Mouse (Mus musculus) MEL (cell line): ENCODE results near the gene Fscn3. TPM values are rescaled to one million over a fixed set of nuclear protein-coding genes. Genes with fewer than 3 reads are reported as not detected.

Source experiments
- DNase-seq: peaks from one replicate; pipeline ENCODE4 v3.0.0; 2011; ENCODE audit warnings: low read depth, low spot score
- H3K27ac ChIP-seq: 2 replicates; pipeline ENCODE4 v1.5.1; 2012; ENCODE audit warnings: low read depth, mild to moderate bottlenecking, control low read depth, low read length, moderate library complexity; ENCODE audit not compliant: control insufficient read depth
- H3K27me3 ChIP-seq, 2 experiments: fragments of 150-350 bp in 1 of 2; sonication (generic) in 1 of 2; 2 replicates each; pipeline ENCODE4 v1.6.1; 2012; ENCODE audit warnings: low read length in 2 of 2, mild to moderate bottlenecking in 2 of 2, improper control_type of control experiment in 1 of 2, moderate library complexity in 1 of 2; ENCODE audit not compliant: insufficient read depth in 2 of 2, control insufficient read depth in 1 of 2
- H3K36me3 ChIP-seq, 2 experiments: 2 replicates each; pipeline ENCODE4 v1.6.1; 2012 to 2014; ENCODE audit warnings: low read length in 2 of 2, improper control_type of control experiment in 1 of 2, inconsistent platforms in 1 of 2, mild to moderate bottlenecking in 1 of 2; ENCODE audit not compliant: insufficient read depth in 2 of 2, control insufficient read depth in 1 of 2
- H3K4me1 ChIP-seq, 2 experiments: fragments of 150-350 bp in 1 of 2; sonication (generic) in 1 of 2; 2 replicates each; pipeline ENCODE4 v1.6.1; 2012; ENCODE audit warnings: low read length in 2 of 2, improper control_type of control experiment in 1 of 2, mild to moderate bottlenecking in 1 of 2; ENCODE audit not compliant: insufficient read depth in 2 of 2, control insufficient read depth in 1 of 2
- H3K4me3 ChIP-seq, 2 experiments: fragments of 150-350 bp in 1 of 2; sonication (generic) in 1 of 2; 2 replicates each; pipeline ENCODE4 v1.5.1; 2012; ENCODE audit warnings: low read depth in 2 of 2, low read length in 2 of 2, mild to moderate bottlenecking in 2 of 2, moderate library complexity in 2 of 2, control low read depth in 1 of 2, improper control_type of control experiment in 1 of 2; ENCODE audit not compliant: control insufficient read depth in 1 of 2, insufficient read depth in 1 of 2
- H3K79me2 ChIP-seq: 2 replicates; pipeline ENCODE4 v1.6.1; 2012; ENCODE audit warnings: mild to moderate bottlenecking, low read length, moderate library complexity; ENCODE audit not compliant: control insufficient read depth, poor library complexity, insufficient read depth
- H3K9ac ChIP-seq: 2 replicates; pipeline ENCODE4 v1.6.1; 2012; ENCODE audit warnings: low read depth, mild to moderate bottlenecking, control low read depth, low read length, moderate library complexity; ENCODE audit not compliant: control insufficient read depth, poor library complexity, severe bottlenecking
- H3K9me3 ChIP-seq: fragments of 150-350 bp; sonication (generic); replicated peaks from 2 replicates; pipeline ENCODE4 v1.6.1; 2012; ENCODE audit warnings: mild to moderate bottlenecking, low read length, improper control_type of control experiment, moderate library complexity; ENCODE audit not compliant: insufficient read depth
- BHLHE40 ChIP-seq: IDR thresholded peaks from 2 replicates; pipeline ENCODE4 v1.6.1; 2012; ENCODE audit warnings: low read depth, mild to moderate bottlenecking, inconsistent platforms, low read length, improper control_type of control experiment, borderline replicate concordance
- CHD1 ChIP-seq: IDR thresholded peaks from 2 replicates; pipeline ENCODE4 v1.6.1; 2012; ENCODE audit warnings: low read depth, mild to moderate bottlenecking, inconsistent platforms, low read length, improper control_type of control experiment
- CTCF ChIP-seq, 3 experiments: IDR thresholded peaks in 2 of 3; conservative IDR thresholded peaks in 1 of 3; 2 replicates each; pipeline ENCODE4 v1.5.1; 2011 to 2012; ENCODE audit warnings: low read length in 3 of 3, low read depth in 2 of 3, mild to moderate bottlenecking in 2 of 3, improper control_type of control experiment in 1 of 3, inconsistent platforms in 1 of 3, mixed read lengths in 1 of 3, moderate library complexity in 1 of 3; ENCODE audit not compliant: control insufficient read depth in 1 of 3, insufficient read depth in 1 of 3, poor library complexity in 1 of 3, severe bottlenecking in 1 of 3
- E2F4 ChIP-seq: IDR thresholded peaks from 2 replicates; pipeline ENCODE4 v1.6.1; 2011; ENCODE audit warnings: low read depth, low read length, improper control_type of control experiment, borderline replicate concordance
- EP300 ChIP-seq, 2 experiments: IDR thresholded peaks; 2 replicates each; pipeline ENCODE4 v1.6.1; 2011; ENCODE audit warnings: improper control_type of control experiment in 2 of 2, low read length in 2 of 2, low read depth in 1 of 2, mild to moderate bottlenecking in 1 of 2
- GATA1 ChIP-seq: IDR thresholded peaks from 2 replicates; pipeline ENCODE4 v1.6.1; 2011; ENCODE audit warnings: low read depth, low read length, improper control_type of control experiment
- HCFC1 ChIP-seq: IDR thresholded peaks from 2 replicates; pipeline ENCODE4 v1.6.1; 2012; ENCODE audit warnings: low read depth, mild to moderate bottlenecking, inconsistent platforms, low read length, improper control_type of control experiment, moderate library complexity
- MAZ ChIP-seq: IDR thresholded peaks from 2 replicates; pipeline ENCODE4 v1.6.1; 2012; ENCODE audit warnings: low read depth, mild to moderate bottlenecking, inconsistent platforms, low read length, improper control_type of control experiment
- MEF2A ChIP-seq: IDR thresholded peaks from 2 replicates; pipeline ENCODE4 v1.6.1; 2014; ENCODE audit warnings: low read depth, mild to moderate bottlenecking, inconsistent platforms, low read length, improper control_type of control experiment; ENCODE audit not compliant: poor library complexity, insufficient replicate concordance, severe bottlenecking; ENCODE audit errors: extremely low read depth
- POLR2A ChIP-seq, 2 experiments: IDR thresholded peaks; 2 replicates each; pipeline ENCODE4 v1.6.1; 2011 to 2012; ENCODE audit warnings: low read length in 2 of 2, mild to moderate bottlenecking in 2 of 2, control low read depth in 1 of 2, improper control_type of control experiment in 1 of 2, low read depth in 1 of 2, moderate library complexity in 1 of 2; ENCODE audit not compliant: control insufficient read depth in 1 of 2, insufficient read depth in 1 of 2, poor library complexity in 1 of 2
- POLR2AphosphoS2 ChIP-seq: IDR thresholded peaks from 2 replicates; pipeline ENCODE4 v1.6.1; 2011; ENCODE audit warnings: low read length, improper control_type of control experiment
- POLR2AphosphoS5 ChIP-seq: IDR thresholded peaks from 2 replicates; pipeline ENCODE4 v1.6.1; 2012; ENCODE audit warnings: low read depth, borderline replicate concordance, mild to moderate bottlenecking, inconsistent platforms, low read length, moderate library complexity, mixed read lengths
- SIN3A ChIP-seq: IDR thresholded peaks from 2 replicates; pipeline ENCODE4 v1.6.1; 2012; ENCODE audit warnings: low read length, improper control_type of control experiment, inconsistent platforms
- TAL1 ChIP-seq: IDR thresholded peaks from 2 replicates; pipeline ENCODE4 v1.6.1; 2012; ENCODE audit warnings: mild to moderate bottlenecking, inconsistent platforms, low read length, moderate library complexity, mixed read lengths
- TCF12 ChIP-seq: IDR thresholded peaks from 2 replicates; pipeline ENCODE4 v1.6.1; 2014; ENCODE audit warnings: low read depth, mild to moderate bottlenecking, inconsistent platforms, low read length, improper control_type of control experiment, moderate library complexity
- USF1 ChIP-seq: IDR thresholded peaks from 2 replicates; pipeline ENCODE4 v1.6.1; 2014; ENCODE audit warnings: low read depth, mild to moderate bottlenecking, inconsistent platforms, low read length, improper control_type of control experiment, moderate library complexity
- ZMIZ1 ChIP-seq: IDR thresholded peaks from 2 replicates; pipeline ENCODE4 v1.6.1; 2012; ENCODE audit warnings: low read depth, mild to moderate bottlenecking, inconsistent platforms, low read length, improper control_type of control experiment, moderate library complexity
- polyA plus RNA-seq, 2 experiments: library from polyadenylated mRNA; stranded (reverse) in 1 of 2; unstranded in 1 of 2; fragments of >175 nt in 1 of 2; fragments of >200 nt in 1 of 2; gene quantifications; 2 replicates each; pipeline versions ENCODE4 v1.2.1 to v1.2.4; 2012; ENCODE audit warnings: low replicate concordance in 2 of 2, low read depth in 1 of 2; ENCODE audit not compliant: insufficient read length in 2 of 2, insufficient read depth in 1 of 2, missing spikeins in 1 of 2
- total RNA-seq: library from RNA; depleted of rRNA; stranded (reverse); fragments of 300-350 nt; gene quantifications from 2 replicates; pipeline ENCODE4 v1.2.3, GENCODE M21; 2012

Fscn3 gene
- total and polyA plus RNA-seq, 3 experiments, result not detected

DNA sequence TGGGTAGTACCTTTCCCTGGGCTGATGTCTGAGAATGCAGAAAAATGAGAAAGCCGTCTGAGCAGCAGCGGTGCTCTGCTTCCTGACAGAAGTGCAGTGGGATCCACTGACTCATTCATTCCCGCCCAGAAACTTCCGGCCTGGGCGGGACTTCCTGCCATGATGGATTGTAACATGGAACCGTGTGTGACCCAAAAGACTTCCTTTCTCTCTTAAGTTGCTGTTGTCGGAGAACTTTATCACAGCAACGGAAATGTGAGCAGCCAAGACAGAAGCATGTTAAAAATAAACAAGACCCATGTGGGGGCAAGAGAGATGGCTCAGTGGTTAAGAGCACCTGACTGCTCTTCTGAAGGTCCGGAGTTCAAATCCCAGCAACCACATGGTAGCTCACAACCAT lies 17.5 kb upstream of the Fscn3 start:
- H3K79me2 ChIP-seq, result no peaks in the 10 kb centered on the region
- no peaks in the 10 kb centered on the region for H3K4me1 ChIP-seq
- H3K4me3 ChIP-seq, result no peak overlapping the region
- no peaks in the 10 kb centered on the region for H3K36me3 ChIP-seq
- no peaks in the 10 kb centered on the region for H3K9me3 ChIP-seq
- DNase-seq, result no peak
- H3K27me3 ChIP-seq, result no peaks in the 10 kb centered on the region
- no peak overlapping the region for H3K27ac ChIP-seq
- no peak for TF ChIP-seq MEF2A
- TF ChIP-seq POLR2A (IDR thresholded peaks at IDR 0.05; ENCODE audit: control insufficient read depth in 1 of 2, insufficient read depth in 1 of 2, low read depth in 1 of 2, low read length in 2 of 2, poor library complexity in 1 of 2), result no peak
- no peak for TF ChIP-seq GATA1
- TF ChIP-seq CTCF (IDR thresholded peaks at IDR 0.05 in 2 of 3, conservative IDR thresholded peaks at IDR 0.05 in 1 of 3; ENCODE audit: control insufficient read depth in 1 of 3, insufficient read depth in 1 of 3, low read depth in 2 of 3, low read length in 3 of 3, poor library complexity in 1 of 3, severe bottlenecking in 1 of 3), result no peak
- no peak for TF ChIP-seq POLR2AphosphoS2
- no peak for TF ChIP-seq BHLHE40
- no peak for TF ChIP-seq MAZ
- no peak for TF ChIP-seq USF1
- no peak for TF ChIP-seq CHD1
- TF ChIP-seq E2F4, result no peak
- no peak for TF ChIP-seq TCF12
- TF ChIP-seq HCFC1, result no peak
- TF ChIP-seq EP300 (IDR thresholded peaks at IDR 0.05; ENCODE audit: low read depth in 1 of 2, low read length in 2 of 2), result no peak
- no peak overlapping the region for H3K9ac ChIP-seq

DNA sequence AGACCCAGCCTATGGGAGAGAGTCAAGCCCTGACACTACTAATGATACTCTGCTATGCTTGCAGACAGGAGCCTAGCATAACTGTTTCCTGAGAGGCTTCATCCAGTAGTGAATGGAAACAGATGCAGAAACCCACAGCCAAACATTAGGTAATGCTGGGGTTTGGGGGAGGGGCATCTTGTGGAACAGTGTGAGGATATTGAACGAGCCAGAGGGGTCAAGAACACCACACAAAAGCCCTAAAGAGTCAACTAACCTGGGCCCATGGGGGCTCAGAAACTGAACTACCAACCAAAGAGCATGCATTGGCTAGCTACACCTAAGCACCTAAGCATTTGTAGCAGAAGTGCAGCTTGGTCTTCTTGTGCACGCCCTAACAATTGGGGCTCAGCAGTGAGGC lies 16.4 kb upstream of the Fscn3 start:
- no peaks in the 10 kb centered on the region for H3K27me3 ChIP-seq
- H3K9ac ChIP-seq, result no peak overlapping the region
- TF ChIP-seq ZMIZ1 (no peak), POLR2AphosphoS5 (no peak)
- TF ChIP-seq, all 39 proteins: peak for 0
- Histone ChIP-seq H3K9me3 (no peaks in the 10 kb centered on the region), H3K79me2 (no peaks in the 10 kb centered on the region), H3K36me3 (no peaks in the 10 kb centered on the region; a peak in 1 of 4 replicates), H3K4me1 (no peaks in the 10 kb centered on the region), H3K27ac (no peak overlapping the region), H3K4me3 (no peak overlapping the region)
- DNase-seq, result no peak

DNA sequence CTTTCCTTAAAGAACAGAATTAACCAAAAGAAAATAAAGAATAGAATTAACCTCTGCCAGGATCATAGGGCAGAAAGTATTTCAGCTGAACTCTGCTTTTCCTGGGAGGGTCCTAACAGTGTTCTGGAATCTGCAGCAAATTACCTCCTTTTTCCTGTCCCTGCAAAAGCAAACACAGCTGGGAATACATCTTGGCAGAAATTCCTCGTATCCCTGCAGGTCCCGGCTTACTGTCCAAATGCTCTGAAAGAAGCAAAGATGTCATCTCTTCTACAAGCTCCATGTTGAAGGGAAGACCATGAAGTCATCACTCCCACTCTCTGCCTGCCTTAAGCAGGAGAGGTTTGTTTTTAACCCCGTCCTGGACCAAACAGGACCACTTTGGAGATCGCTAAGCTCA lies 10.6 kb upstream of the Fscn3 start:
- no peak for TF ChIP-seq MEF2A
- no peak for TF ChIP-seq GATA1
- TF ChIP-seq SIN3A, result no peak
- TF ChIP-seq CHD1, result no peak
- TF ChIP-seq ZMIZ1, result no peak
- no peak for TF ChIP-seq TAL1
- no peak overlapping the region for H3K9ac ChIP-seq
- H3K27ac ChIP-seq, result no peak overlapping the region
- peaks cover 2 to 14% of the 10 kb centered on the region in 2 experiments; a peak in 3 of 4 replicates for H3K4me1 ChIP-seq
- H3K27me3 ChIP-seq, result no peaks in the 10 kb centered on the region
- DNase-seq, result no peak
- H3K9me3 ChIP-seq, result no peaks in the 10 kb centered on the region
- H3K36me3 ChIP-seq, result peaks cover 0 to 5% of the 10 kb centered on the region in 2 experiments; a peak in 3 of 4 replicates
- peaks cover 12% of the 10 kb centered on the region for H3K79me2 ChIP-seq
- no peak overlapping the region for H3K4me3 ChIP-seq
